Mouse (Mus musculus) cerebellum, adult 8-10 months (tissue): ENCODE data around the gene Gna11.

Experiments
- DNase-seq: peaks from one replicate; pipeline ENCODE4 v3.0.0; 2022

Gene Gna11

GRCm38 (mm10) chr10:81545161-81545747 is at the start of gene Gna11:
Gene Gna11, minus strand, starts transcription at chr10:81545190.
- peak; percentile 100 for DNase-seq

- peak; percentile 64 for DNase-seq
Measured at GRCm38 (mm10) chr10:81593935-81594334, 48.9 kb upstream of the Gna11 start.

GRCm38 (mm10) chr10:81593223-81593622 is 48.2 kb upstream of the Gna11 start:
- no peak for DNase-seq

- DNase-seq = no peak
Measured at GRCm38 (mm10) chr10:81592631-81593030, 47.6 kb upstream of the Gna11 start.

- no peak for DNase-seq
Measured at GRCm38 (mm10) chr10:81591846-81592245, 46.9 kb upstream of the Gna11 start.

GRCm38 (mm10) chr10:81588739-81589138 is 43.7 kb upstream of the Gna11 start:
- no peak for DNase-seq

GRCm38 (mm10) chr10:81583347-81583746 is 38.4 kb upstream of the Gna11 start:
- DNase-seq = no peak

- no peak for DNase-seq
Measured at GRCm38 (mm10) chr10:81580441-81581070, 35.6 kb upstream of the Gna11 start.

- DNase-seq = no peak
Measured at GRCm38 (mm10) chr10:81579967-81580366, 35.0 kb upstream of the Gna11 start.

- DNase-seq = peak; percentile 69
Measured at GRCm38 (mm10) chr10:81575695-81576094, 30.7 kb upstream of the Gna11 start.

- DNase-seq = peak; percentile 65
Measured at GRCm38 (mm10) chr10:81575208-81575631, 30.2 kb upstream of the Gna11 start.

GRCm38 (mm10) chr10:81574081-81575056 is 29.4 kb upstream of the Gna11 start, which contains the start of gene Tle2:
Gene Tle2, plus strand, starts transcription at chr10:81574561.
- peak; percentile 59 for DNase-seq

- no peak for DNase-seq
Measured at GRCm38 (mm10) chr10:81572975-81573374, 28.0 kb upstream of the Gna11 start.

GRCm38 (mm10) chr10:81572133-81572671 is 27.2 kb upstream of the Gna11 start:
- DNase-seq = no peak

- DNase-seq = peak; percentile 98
Measured at GRCm38 (mm10) chr10:81571501-81571876, 26.5 kb upstream of the Gna11 start.

GRCm38 (mm10) chr10:81570831-81571500 is 26.0 kb upstream of the Gna11 start:
- DNase-seq = peak; percentile 97

- no peak for DNase-seq
Measured at GRCm38 (mm10) chr10:81570238-81570800, 25.3 kb upstream of the Gna11 start.

GRCm38 (mm10) chr10:81569507-81570237 is 24.7 kb upstream of the Gna11 start:
- DNase-seq = no peak

GRCm38 (mm10) chr10:81568381-81569191 is 23.6 kb upstream of the Gna11 start:
- no peak for DNase-seq
